Mouse (Mus musculus) adrenal gland, postnatal 14 days (tissue): Measurements from ENCODE around the gene Has1. TPM values are rescaled to one million over a fixed set of nuclear protein-coding genes. Genes with fewer than 3 reads are reported as not detected.
A peak's percentile ranks its signal among the peaks of the same experiment; 100 is the strongest.
"Not testable (repeated sequence)": the region's sequence is repeated elsewhere in the genome, so short reads cannot be mapped to it uniquely, and the experiment has no call there.

Source experiments
- DNase-seq: peaks from one replicate; pipeline ENCODE4 v3.0.0; 2021; ENCODE audit warnings: mixed read lengths
- total RNA-seq: library from RNA; stranded (reverse); gene quantifications from 2 replicates; pipeline ENCODE4 v1.2.3, GENCODE M21; 2021

The Has1 gene
- total RNA-seq, 1 experiment from 2014 or later, result not detected

DNA sequence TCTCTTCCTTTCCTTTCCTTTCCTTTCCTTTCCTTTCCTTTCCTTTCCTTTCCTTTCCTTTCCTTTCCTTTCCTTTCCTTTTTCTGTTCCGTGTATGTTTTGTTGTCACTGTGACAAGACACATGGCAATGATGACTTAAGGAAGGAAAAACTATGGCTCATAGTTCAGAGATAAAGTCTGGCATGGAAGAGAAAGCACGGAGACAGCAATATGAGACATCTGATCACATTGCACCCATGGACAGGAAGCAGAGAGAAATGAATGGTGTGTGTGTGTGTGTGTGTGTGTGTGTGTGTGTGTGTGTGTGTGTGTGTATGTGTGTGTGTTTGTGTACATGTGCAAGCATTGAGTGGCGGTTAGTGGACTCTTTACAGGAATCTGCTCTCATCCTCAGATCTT lies 10.4 kb downstream of the Has1 start:
- DNase-seq, result not testable (repeated sequence)

DNA sequence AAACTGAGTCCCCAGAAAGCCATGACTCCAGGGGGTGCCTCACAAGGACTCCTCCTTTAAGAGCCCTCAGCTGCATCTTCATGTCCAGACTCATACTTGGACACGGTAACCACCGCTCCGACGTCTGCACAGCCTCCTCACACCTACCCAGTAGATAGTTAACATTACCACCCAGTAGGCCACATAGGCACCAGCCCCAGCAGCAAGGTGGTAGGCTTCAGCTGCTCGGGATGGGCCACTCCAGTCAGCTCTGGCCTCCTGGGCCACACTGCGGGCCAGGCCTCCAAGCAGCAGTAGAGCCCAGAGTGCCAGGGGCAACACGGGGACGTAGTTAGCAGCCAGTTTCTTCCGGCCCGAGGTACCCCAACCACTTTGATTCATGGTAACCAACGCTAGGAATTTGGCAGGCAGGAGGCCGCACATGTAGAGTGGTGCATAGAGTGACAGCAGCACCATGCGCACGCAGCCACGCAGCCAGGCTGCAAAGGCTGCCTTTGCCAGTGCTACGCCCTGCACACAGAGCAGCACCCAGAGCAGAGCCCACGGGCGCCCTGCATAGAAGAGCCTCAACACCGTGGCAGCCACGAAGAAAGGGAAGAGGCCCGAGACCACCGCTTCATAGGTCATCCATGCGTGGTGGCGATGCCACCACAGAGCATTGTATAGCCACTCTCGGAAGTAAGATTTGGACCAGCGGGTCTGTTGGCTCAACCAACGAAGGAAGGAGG lies 11.3 kb downstream of the Has1 start:
- no peak for DNase-seq

DNA sequence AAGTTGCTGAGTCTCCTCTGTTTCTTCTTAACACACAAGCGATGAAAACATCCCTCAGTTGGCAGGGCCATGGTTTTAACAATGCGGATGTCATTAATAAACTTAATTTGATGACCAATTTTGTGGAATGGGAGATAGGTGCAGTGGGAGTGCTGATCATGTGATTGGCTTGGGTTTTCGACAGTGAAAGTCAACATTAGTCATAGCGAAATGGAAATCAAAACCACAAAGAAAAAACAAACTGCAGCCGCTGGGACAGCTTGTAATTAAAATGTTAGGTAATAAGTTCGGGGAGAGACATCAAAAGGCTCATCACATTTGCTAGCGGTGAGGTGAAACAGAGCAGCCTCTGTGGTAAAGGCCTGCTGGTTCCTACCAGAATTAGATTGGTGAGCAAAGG lies 14.2 kb downstream of the Has1 start:
- no peak for DNase-seq

DNA sequence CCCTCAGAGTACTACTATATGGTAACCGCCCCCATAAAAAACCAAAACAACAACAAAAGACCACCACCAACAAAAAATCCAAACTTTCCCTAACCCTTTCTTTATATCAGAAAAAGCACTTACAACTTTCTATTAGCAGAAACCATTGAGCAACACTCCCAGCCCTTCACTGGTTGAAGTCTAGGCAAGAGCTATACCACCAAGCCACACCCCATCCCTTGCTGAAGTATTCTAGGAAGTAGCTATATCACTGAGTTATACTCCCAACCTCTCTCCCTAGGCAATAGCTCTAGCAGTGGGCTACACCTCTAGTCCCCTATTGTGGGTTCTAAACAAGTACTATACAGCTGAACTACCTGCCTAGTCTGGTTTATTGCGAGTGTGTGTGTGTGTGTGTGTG lies 15.7 kb downstream of the Has1 start:
- no peak for DNase-seq

DNA sequence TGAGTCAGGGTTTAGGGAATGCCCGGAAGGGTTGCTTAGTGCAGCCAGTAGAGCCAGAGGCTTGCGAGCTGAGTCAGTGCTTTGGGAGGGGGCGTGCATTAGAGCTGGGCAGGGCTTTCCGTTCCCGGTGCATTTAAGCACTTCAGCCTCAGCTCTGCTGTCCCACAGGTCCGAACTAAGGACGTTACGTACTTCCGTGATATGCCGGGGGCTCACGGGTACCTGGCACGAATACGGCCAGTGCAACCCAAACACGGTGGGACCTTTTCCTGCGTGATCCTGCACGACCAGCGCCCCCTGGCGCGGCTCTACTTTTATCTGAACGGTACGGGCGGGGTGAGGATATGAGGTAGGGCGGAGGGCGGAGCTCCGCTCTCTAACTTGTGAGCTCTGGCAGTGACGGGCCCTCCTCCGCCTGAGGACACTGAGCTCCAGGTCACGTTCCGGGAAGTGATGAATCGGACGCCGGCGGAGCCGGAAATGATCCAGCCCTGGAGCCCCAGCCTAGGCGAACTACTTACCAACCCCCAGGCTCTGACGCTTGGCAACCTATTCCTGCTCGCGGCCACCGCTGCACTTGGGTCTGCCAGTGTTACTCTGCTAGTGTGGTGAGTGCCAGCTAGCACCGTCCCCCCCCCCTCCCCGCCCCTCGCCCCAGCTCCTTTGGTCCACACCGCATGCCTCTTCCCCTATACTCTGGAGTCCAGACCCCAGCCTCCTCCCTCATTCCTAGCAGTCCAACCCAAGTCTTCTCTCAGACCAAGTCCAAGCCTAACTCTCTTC lies 16.9 kb downstream of the Has1 start:
- DNase-seq, result peak; percentile 97

DNA sequence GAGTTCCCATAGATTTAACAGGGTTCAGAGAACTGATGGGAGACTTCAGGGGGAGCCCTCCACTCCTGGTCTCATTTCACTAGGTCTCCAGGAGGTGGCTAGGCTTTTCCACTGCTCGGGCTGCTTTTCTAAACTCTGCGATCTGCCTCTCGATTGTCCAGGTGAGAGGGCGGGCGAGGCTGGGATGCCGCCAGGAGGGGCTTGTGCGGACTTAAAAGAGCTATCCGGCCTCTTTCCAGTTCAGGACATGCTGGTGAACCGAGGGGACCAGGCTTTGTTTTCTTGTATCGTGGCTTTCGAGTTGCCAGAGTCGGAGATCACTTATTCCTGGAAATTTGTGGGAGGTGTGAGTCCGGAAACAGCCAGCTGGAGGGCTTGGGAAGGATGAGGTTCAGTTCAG lies 17.6 kb downstream of the Has1 start:
- peak; percentile 45 for DNase-seq

DNA sequence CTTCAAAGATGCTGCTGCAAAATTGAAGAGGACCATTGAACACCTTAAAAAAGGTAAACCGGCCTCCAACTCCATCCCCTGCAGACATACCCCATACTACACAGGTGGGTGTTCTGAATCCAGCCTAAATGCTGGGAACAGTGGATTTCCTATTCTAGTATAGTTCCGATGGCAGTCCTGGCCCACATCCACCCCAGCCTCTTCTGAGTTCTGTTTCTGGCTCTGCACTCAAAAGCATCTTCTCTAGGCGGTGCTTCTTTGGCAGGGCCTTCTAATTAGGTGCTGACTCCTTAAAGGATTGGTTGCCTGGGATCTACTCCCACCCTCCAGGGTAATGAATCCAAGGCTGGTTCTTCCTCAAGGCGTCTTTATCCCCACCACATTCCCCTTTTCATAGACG lies 18.9 kb downstream of the Has1 start:
- no peak for DNase-seq

DNA sequence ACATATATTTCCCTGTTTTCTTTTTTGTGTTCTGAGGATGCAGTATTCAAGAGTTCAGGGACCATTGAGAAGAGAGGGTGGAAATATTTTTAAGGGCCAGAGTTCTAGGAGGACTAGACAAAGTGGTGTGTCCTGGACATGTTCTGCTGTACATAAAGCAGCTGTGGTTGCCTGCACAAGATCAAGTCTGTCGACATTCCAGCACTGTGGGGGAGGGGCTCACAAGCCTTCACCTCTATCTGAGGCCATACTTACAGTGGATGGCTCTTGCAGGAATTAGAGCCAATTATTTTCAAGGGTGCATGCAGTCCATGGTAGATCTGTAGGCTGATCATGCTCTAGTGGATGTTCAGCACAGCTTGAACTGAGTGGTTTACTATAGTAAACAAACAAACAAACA lies 20.1 kb downstream of the Has1 start:
- peak; percentile 37 for DNase-seq

DNA sequence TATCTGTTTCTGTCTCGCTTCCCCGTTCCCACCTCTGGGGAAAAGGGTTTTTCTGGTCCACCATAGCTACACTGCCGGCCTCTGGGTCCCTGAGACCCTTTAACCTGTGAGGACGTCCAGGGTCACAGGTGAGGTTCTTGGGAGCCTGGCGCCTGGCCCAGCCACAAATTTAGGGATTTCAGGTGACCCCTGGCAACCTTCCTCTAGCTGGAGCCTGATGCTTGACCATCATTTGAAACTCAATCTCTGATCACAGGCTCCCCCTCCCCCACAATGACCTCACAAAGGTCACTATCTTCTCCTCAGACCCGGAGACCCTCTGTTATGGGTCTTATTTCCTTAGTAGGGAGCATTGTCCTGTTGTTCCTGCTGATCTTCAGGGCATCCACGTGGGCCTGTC lies 24.3 kb downstream of the Has1 start:
- DNase-seq, result no peak

DNA sequence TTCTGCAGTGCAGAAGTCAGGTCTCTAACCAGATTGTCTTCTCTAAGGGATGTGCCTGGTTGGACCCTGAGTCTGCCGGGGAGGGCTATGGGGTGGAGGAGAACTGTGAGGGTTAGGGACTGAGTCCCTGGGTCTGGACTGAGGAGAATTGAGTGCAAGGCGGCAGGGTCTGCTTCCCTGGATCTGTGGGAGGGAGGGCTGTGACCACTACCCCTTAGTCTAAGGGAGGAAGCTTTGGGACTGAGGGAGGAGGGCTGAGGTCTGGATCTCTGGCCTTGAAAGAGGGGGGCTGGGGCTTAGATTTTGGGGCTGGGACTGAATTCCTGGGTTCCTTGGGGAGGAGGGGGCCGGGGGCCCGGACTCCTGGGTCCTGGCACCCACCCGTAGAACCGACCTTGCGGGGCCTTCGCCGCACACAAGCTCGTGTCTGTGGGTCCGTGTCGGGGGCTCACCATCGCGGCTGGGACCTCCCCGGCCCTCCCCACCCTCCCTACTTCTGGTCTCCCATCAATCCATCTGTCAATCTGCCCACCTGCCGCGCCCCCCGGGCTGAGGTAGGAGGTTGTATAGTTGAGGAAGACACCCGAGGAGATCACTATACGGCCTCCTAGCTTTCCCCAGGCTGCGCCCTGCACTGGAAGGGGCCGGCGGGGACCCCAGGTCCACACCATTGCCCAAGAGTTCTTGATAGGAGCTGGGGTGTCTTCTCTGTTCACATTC lies 25.0 kb downstream of the Has1 start:
- DNase-seq, result no peak

DNA sequence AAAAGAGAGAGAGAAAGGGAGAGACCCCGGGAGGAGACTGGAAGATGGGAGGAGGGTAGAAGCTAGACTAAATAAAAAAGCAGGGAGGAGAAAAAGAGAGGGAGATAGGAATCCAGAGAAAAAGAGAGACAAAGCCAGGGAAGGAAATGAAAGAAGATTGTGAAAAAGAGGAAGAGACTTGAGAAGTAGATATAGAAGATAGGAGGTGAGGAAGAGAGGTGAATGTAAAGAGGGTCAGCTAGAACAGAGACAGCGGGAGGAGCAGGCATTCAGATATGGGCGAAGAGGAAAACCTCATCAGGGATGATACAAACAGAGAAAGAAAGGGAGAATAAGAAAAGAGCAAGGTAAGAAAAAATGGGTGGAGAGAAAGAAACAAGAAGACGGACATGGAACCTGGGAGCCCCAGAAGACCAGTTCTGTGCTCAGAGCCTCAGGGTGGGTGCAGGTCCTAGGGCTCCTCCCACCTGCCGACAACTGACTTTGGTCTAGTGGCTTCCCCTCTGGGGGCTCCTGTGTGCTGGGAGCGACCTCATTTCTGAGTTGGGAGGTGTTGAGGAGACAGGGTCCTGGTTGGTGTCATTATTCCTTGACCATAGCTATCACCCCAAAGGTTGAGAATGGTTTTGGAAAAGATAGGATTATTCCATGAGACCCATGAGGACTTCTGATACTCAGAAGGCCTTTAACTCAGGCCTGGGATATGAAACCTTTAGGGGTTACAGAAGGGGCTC lies 25.8 kb downstream of the Has1 start:
- DNase-seq, result peak; percentile 16

DNA sequence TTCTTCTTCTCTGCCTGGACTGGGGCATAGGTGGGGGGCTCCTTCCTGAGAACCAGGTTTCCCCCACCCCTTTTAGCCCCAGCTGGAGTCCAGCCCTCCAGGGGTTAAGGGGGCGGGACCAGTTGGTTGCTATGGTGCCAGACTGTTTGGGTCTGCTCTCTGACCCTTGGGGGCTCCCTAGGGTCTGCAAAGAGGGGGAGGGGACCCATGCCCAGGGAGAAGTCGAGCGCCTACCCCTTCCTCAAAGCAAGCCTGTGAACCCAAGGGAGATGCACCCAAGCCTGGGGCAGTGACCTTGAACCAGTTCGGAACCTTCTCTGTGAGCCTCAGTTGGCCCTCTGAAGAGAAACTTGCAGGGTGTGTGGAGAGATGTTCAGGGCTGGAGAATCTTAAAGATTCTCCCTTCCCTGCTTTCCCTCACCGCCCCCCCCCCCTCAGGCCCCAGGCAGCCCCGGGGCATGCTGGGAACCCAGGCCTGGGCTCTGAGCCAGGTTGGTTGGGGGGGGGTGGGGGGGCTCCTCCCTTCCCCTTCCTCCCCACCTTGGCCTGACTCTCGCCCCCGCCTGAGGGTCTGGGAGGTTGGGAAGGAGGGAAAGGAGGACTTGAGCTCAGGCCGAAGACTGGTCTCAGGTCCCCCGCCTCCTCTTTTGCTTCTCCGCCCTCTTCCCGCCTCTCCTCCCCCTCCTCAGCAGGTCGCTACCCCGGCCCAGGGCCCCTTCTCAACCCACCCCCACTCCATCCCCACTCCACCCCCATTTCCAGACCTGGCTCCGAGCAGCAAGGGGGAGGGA lies 26.6 kb downstream of the Has1 start:
- DNase-seq, result peak; percentile 72

DNA sequence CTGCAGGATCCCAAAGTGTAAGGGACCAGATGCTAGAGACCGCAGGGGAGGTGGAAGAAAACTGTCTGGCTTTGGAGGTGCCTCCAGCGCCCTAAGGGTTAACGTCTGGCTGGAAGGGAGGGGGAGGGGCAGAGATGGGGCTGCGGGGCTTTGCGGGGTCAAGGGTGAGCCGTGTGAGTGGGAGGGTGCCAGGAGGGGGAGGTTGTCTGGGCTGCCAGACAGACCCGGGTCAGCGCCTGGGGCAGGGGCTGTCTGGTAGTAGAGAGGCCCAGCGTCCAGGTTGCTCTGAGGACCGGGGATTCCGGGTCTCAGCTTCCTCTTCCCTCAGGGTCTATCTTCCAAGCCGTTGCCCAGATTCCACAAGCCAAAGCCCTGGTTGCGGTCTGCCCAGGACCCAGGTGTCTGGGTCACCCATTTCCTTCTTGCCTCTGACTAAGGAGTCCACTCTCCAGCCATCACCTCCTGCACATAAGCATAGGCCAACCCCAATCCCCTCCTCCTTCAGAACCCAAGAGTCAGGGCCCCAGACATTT lies 27.3 kb downstream of the Has1 start:
- peak; percentile 81 for DNase-seq

DNA sequence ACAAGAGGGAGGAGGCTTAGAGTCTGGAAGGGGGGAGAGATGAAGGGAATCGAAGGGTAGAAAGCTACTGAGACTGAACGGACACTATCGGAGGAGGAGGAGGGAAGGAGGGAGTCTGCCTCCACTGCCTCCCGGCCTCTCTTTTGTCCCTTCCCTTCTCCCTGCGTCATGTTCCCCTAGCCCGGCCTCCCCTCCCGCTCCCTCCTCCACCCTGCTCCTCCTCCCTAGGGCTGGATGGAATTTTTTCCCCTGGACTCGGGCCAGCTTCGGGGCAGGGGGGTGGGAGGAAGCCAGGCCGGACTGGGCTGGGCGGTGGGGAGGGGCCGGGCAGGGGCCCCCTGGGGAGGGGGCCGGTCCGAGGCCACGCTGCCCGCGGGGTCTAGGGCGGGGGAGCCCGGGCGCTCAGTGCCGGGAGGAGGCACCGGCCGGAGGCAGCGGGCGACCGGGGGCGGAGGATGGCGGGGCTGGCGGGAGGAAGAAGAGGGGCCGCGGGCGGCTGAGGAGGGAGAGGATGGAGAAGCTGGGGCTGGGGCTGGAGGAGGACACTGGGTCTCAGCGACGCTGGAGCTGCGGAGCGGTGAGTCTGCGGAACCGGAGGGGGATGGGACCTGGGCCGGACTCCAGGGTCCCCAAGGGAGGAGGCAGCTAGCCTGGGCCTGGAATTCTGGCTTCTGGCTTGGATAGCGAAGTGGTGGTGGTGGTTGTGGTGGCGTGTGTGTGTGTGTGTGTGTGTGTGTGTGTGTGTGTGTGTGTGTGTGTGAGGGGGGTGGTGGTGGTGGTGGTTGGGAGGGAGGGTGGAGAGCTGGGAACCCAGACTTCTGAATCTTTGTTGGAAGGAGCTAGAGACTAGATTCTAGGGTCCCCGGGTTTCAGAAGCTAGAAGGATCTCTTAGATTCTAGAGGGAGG lies 28.0 kb downstream of the Has1 start, which contains the start of gene Spaca6:
Gene Spaca6, plus strand, starts transcription at position 408 of the 907 bp plus-strand sequence.
- DNase-seq, result peak; percentile 98

DNA sequence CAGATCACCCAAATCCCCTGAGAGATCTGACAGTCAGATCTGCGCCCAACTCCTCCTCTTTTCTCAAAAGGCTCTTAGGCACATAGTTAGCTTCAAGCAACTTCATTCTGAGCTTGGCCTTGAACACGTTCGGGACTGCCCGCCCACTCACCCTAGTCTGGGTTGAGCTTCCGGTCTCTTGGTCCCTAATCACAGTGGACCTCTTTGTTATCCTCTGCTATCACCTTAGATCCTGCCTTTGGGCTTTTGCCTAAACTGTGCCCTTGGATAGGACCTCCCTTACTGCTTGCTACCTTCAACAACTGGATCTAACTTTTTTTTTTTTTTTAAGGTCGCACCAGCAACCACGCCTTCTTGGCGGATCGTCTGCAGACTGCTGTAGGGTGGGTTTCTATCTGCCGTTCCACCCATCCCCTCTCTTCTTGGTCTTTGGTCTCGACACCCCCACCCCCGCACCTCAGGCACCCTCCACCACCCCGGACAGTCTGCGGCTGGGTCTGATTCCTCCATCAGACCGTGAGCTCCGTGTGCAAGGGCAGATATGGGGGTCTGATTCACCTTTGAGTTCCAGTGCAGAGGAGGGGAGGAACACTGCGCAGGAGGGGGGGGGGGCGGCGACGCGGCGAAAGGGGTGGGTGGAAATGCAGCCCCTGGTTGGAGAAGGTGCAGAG lies 28.9 kb downstream of the Has1 start:
- peak; percentile 67 for DNase-seq

DNA sequence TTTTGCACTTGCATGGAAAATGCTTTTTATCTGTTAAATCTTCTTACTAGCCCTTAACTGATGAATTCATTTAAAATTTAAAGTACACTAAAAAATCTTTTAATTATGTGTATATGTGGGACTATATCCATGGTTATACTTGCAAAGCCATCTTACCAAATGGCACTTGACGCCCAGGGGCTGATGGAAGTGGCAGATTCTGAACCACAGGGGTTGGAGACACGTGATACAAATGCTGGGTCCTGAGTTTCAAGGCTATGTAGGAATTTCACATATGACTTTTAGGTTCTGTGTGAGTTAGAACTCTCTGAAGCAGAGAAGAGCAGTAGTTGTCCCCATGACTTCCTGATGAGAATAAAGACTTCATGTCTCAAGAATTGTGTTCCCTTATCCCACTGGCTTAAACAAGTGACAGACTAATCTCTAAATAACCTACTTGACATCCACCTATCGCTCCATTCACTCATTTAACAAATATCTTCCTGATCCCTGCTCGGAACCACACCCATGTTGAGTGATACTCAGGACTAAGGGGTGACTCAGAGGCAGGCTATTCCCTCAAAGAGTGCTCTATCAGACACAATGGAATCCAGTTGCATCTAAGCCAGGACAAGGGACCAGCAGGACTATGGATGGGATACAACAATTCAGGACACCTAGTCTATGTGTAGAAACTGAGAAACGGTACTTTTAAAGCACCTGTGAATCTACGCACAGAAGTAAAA lies 31.2 kb downstream of the Has1 start:
- no peak for DNase-seq

DNA sequence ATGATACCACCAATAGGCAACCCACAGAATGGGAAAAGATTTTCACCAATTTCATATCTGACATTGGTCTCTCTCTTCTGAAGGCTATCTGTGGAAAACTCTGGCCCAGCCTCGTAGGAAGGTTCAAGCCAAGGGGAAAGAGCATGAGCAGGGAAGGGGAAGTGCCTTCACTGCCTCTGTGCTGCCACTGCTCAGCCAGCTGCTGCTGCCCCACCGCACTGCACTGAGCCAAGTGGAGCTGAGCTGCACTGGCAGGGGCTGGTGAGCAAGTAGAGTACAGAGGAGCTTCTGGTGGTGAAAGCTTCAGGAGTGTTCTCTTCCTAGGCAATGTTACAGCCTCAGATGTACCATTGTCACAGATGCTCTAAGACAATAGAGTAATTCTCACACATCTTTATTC lies 59.5 kb downstream of the Has1 start:
- DNase-seq, result no peak
